Comparison of ENCODE assay signal across 17 mouse cellular contexts in genomic region chr5:44146437-44147332, GRCm38 (mm10). TPM values are rescaled to one million over a fixed set of nuclear protein-coding genes. Genes with fewer than 3 reads are reported as not detected.
"Had no signal": no experiment of that assay in that cellular context is flagged by ENCODE, and none has a peak within 500 bp of the region (broad histone marks: within the 10 kb centered on the region; RNA-seq: fewer than 3 reads in every experiment).

No protein-coding gene starts in this region.

- H3K36me3 ChIP-seq: intestine, embryonic 15.5 days; liver, embryonic 15.5 days; midbrain, embryonic 15.5 days; neural tube, embryonic 12.5 days had no signal

- H3K27ac ChIP-seq: intestine, embryonic 15.5 days; layer of hippocampus, adult 2 months; liver, embryonic 15.5 days; midbrain, embryonic 15.5 days; neural tube, embryonic 12.5 days had no signal

- DNase-seq: kidney, adult 18-20 months; kidney, postnatal 10 days; kidney, postnatal 4 days; left cerebral cortex, postnatal 4 days; lung, embryonic 14.5 days; right cerebral cortex, postnatal 14 days; thymus, adult 18-20 months; thymus, postnatal 25 days had no signal

- H3K27me3 ChIP-seq: intestine, embryonic 15.5 days; liver, embryonic 15.5 days; midbrain, embryonic 15.5 days; neural tube, embryonic 12.5 days had no signal

- H3K9ac ChIP-seq: intestine, embryonic 15.5 days; liver, embryonic 15.5 days; lung, embryonic 14.5 days; midbrain, embryonic 15.5 days; neural tube, embryonic 12.5 days had no signal

- H3K4me1 ChIP-seq: liver, embryonic 15.5 days; megakaryocyte, embryonic 14.5 days; midbrain, embryonic 15.5 days had no signal

- H3K4me2 ChIP-seq: intestine, embryonic 15.5 days; liver, embryonic 11.5 days; liver, embryonic 15.5 days; lung, embryonic 14.5 days; midbrain, embryonic 11.5 days; midbrain, embryonic 15.5 days; neural tube, embryonic 12.5 days had no signal

- H3K4me3 ChIP-seq: intestine, embryonic 15.5 days; layer of hippocampus, adult 2 months; liver, embryonic 15.5 days; megakaryocyte, embryonic 14.5 days; midbrain, embryonic 15.5 days; neural tube, embryonic 12.5 days had no signal

- H3K9me3 ChIP-seq: liver, embryonic 15.5 days; midbrain, embryonic 15.5 days had no signal

- ATAC-seq: intestine, embryonic 15.5 days; midbrain, embryonic 15.5 days had no signal

RNA-seq across cellular contexts. Expression of gene Prom1, which starts 44.9 kb away (rescaled TPM):
- total RNA-seq: monocyte, adult 5-6 weeks had no signal
